Mouse (Mus musculus) spleen, postnatal 36 days (tissue): ENCODE measurements around the gene Pygm.

Experiments
- DNase-seq, 2 experiments: peaks; one replicate each; pipeline ENCODE4 v3.0.0; 2022; ENCODE audit warnings: low spot score in 2 of 2, mixed read lengths in 1 of 2

Gene Pygm

DNA sequence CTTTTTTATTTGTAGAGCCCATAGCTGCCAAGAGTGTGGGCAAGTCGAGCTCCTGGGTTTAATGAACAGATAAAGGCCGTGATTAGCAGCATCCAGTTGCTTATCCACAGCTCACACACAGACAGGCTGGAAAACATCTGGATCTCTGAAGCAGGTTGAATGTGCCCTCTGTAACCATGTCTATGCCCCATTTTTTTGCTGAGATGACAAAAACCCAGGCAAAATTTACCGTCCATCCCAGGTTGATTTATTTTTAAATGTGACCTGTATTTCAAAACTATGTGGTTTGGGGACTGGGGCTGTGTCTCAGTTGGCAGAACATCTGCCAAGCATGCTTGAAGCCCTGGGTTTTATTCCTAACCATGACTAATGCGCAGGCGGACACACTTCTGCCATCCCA is 25.0 kb downstream of the Pygm start:
- DNase-seq, result no peak

DNA sequence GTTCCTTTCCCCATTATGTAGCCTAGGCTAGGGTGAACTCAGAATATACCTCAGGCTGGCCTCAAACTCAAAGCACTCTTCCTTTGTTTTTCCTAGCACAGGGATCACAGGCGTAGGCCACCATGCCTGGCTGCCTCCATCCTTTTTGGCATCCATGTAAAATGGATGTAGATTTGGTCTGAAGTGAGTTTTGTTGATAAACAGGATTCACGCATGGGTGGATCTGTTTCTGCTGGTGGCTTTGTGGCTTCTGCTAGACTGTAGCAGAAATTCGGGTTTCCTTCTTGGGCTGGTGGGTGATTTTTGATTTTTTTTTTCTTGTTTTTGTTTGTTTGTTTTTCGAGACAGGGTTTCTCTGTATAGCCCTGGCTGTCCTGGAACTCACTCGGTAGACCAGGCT is 25.7 kb downstream of the Pygm start:
- DNase-seq, result peak in 1 of 2 experiments; percentile 40

DNA sequence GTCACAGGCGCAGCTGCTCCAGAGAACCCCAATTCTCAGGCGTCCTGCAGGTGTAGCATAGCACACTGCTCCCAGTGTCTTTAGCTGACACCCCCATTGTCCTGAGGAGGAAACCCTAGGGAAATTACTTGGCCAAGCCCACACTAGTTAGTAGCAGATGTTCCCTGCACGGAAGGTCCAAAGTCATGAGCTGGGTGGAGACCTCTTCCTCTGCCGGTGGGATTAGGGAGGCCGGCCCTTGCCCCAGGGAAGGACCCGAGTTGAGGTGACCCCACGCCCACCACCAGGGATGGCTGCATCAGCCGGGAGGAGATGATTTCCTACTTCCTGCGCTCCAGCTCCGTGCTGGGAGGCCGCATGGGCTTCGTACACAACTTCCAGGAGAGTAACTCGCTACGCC is 28.6 kb downstream of the Pygm start:
- no peak for DNase-seq

DNA sequence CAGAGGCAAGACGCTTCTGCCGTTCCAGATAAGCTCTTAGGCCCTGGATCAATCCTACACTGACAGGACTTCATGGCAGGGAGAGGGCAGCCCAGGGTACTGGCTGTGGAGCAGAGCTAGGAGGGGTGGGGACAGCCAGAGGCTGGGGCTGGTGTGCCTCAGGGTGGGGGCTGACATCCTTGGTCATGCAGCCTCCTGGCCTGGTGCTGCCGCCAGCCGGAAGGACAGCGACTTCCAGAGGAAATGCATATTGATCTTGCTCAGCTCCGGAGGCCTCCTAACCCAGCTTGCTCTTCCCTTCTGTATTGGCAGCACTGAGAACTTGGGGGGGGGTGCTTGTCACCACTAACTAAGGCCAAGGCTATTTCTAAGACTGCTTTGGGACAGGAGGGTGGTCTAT is 31.3 kb downstream of the Pygm start:
- DNase-seq, result no peak

DNA sequence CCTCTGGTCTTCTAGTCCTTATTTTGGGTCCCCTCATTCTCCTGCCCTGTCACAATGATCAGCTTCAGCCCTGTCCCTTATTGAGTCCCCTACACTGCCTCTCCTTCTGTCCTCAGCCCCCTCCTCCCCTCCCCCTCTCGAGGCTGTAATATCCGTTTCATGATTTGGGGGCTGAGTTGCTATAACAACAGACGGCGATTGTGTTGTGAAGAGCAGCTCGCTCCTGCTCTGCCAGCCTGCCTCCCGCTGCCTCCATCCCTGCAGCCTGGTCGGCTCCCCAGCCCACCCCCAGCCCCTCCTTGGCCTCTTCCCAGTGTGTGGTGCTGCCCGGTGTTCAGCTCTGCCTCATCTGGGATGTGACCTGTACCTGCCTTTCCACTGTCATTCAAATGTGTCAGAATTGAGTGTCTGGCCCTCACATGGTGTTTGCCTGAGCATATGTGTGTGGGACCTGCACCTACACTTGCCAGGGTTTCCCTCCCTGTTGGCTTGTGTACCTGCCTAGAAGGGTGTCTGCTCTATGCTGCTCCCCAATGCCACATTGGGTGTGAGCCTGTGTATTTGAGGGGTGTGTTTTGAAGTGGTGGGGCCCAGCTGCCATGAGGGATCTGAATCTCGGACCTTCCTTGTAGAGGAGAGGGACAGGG is 32.0 kb downstream of the Pygm start:
- no peak for DNase-seq

GRCm38 (mm10) chr19:6416894-6417761 is 32.9 kb downstream of the Pygm start:
- no peak for DNase-seq

- DNase-seq, result peak; percentile 73 to 76
Observed at GRCm38 (mm10) chr19:6418233-6418879, 34.2 kb downstream of the Pygm start, which contains the start of gene Nrxn2. Nrxn2 (plus strand) TSS chr19:6418731.

GRCm38 (mm10) chr19:6418984-6419692 is 34.9 kb downstream of the Pygm start:
- DNase-seq, result no peak

GRCm38 (mm10) chr19:6419805-6420310 is 35.7 kb downstream of the Pygm start:
- DNase-seq, result no peak

GRCm38 (mm10) chr19:6420481-6421210 is 36.4 kb downstream of the Pygm start:
- no peak for DNase-seq

DNA sequence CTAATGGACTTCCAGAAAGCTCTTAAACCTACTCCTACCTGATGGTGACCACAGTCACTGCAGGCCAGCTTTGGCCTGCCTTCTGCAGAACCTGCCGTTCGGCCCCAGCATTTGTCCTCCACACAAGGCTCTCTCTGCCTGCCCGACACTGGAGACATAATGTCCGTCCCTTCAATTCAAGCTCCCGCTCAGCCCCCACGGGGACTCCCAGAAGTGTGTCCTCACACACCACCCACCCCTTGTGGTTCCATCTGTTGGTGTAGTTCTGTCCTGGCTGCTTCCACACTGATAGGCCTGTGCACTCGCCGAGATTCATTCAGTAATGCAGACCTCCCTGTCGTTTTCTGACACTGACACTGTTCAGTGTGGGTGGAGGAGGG is 37.0 kb downstream of the Pygm start:
- no peak for DNase-seq

GRCm38 (mm10) chr19:6422014-6422413 is 37.8 kb downstream of the Pygm start:
- no peak for DNase-seq

DNA sequence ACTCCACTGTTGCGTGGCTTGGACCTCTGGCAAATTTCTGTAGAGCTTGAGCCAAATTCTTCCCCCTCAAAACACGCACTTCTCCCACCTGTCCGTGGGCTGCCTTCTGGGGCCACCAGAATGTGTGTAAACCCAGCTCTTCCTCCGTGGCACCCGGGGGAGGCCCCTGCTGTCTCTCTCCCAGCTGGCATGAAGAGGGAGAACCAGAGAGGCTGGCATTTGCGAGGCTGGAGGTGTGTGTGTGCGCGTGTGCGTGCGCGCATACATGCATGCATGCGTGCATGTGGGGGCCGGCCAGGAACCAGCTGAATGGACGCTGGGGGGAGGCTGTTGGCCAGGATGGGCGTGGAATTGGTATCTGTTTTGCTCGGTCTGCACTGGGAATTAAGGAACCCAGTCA is 39.0 kb downstream of the Pygm start:
- DNase-seq, result no peak

DNA sequence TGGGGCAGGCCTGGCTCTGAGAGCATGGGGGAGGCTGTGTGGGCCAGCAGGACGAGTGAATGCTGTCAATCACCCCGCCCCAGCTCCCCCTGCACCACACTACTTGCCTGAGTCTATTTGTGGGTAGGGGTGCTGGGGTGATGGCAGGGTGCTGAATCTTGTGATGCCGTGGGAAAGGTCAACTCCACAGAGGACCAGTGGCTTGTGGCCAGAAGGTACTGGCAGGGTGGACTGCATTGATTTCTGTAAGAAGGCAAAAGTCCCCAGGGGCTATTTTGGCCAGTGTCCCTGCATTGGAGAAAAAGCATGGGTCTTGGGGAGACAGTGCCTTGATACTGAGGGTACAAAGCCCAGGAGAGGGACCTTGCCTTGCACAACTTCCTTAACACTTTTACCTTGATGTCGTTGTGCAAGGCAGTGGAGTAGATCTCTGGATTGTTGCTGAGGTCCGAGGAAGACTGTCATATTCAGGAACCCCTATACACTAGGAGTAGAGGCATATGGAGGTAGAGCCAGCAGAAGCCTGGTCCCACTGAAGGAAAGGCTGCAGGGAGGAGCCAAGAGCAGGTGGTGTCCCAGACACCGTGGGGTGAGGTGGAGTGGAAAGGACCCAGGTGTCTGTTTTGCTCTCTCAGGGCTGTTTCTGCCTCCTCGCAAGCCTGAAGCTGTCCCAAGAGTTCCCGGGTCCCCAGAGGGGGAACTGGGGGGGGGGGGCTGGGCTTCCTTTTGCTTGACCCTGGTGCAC is 40.1 kb downstream of the Pygm start:
- DNase-seq, result no peak

DNA sequence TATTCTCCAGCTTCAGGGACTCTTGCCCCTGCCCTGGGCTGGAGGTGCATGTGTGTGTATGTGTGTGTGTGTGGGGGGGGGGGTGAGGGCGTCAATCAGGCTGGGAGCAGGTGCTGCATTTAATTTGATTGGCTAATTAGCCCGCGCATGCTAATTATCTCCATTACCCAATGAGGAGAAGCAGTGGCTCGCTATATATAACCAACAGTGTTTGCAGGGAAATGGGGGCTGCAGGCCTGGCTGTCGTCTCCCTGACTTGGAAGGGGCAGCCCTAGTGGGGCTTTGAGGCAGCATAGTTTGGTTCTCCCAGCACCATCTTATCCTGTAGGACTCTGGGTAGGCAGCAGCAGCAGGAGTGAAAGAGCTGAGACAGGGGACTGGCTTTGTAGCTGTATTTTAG is 41.4 kb downstream of the Pygm start:
- no peak for DNase-seq

- DNase-seq, result no peak
Observed at GRCm38 (mm10) chr19:6426703-6427500, 42.7 kb downstream of the Pygm start.

DNA sequence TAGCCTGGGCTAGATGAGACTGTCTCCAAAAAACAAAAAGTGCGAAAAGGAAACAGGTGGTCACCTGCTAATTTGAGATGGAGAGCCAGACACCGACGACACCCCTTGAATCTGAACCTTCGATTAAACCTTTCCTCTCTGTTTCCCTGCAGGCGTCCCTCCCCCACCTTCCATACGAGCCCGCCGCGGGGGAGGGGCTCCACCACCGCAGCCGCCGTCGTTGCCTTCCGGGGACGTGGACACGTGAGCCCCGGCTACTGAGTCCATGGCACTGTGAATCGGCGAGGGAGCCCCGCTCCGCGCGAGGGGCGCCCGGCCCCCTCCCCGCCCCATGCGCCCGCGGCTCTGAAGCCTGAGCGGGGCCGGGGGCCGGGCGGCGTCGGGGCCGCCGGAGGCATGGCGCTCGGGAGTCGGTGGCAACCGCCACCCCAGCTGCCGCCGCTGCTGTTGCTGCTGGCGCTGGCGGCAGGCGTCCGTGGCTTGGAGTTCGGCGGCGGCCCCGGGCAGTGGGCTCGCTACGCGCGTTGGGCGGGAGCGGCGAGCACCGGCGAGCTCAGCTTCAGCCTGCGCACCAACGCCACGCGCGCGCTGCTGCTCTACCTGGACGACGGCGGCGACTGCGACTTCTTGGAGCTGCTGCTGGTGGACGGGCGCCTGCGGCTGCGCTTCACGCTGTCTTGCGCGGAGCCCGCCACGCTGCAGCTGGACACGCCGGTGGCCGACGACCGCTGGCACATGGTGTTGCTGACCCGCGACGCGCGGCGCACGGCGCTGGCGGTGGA is 43.6 kb downstream of the Pygm start:
- no peak for DNase-seq

GRCm38 (mm10) chr19:6428501-6429200 is 44.5 kb downstream of the Pygm start:
- no peak for DNase-seq
